Mouse (Mus musculus): ENCODE measurements around the gene Ncl.

DNA sequence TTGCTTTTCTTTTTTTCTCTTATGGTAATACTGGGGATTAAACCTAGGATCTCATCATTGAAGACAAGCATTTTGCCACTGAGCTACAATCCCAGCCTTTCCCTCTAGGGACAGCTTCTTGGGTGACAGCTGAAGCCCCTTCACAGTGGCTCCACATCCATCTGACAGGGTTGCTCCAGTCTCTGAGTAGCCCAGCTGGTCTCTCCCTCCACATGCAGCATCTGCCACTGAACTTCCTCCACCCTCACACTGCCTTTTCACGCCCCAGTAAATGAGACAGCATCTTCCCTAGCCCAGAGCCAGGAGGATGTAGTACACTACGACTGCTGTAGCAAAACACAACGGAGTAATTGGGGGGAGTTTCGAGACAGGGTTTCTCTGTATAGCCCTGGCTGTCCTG is 8.9 kb upstream of the Ncl start:
- TF ChIP-seq POU5F1 (IDR thresholded peaks at IDR 0.05; ENCODE audit: borderline replicate concordance, low read length) (no peak), CTCF (conservative IDR thresholded peaks at IDR 0.05; ENCODE audit: low read length) (no peak), NANOG (IDR thresholded peaks at IDR 0.05; ENCODE audit: borderline replicate concordance, low read length) (no peak)
